Mouse (Mus musculus) cerebellum, adult 2 months (tissue): Measurements from ENCODE around the gene Irak2. TPM values are rescaled to one million over a fixed set of nuclear protein-coding genes. Genes with fewer than 3 reads are reported as not detected.

Experiments used
- DNase-seq, 2 experiments: peaks; one replicate each; pipeline ENCODE4 v3.0.0; 2021
- H3K27ac ChIP-seq: fragments of 200-500 bp; 2 replicates; pipeline ENCODE4 v1.5.1; 2012; ENCODE audit warnings: low read length, control low read depth, inconsistent platforms; ENCODE audit not compliant: insufficient read depth
- H3K27me3 ChIP-seq: fragments of 200-500 bp; 2 replicates; pipeline ENCODE4 v1.6.1; 2012; ENCODE audit warnings: inconsistent platforms, mild to moderate bottlenecking, low read length, moderate library complexity; ENCODE audit not compliant: control insufficient read depth, insufficient read depth
- H3K4me1 ChIP-seq: fragments of 200-500 bp; 2 replicates; pipeline ENCODE4 v1.6.1; 2011; ENCODE audit warnings: low read length; ENCODE audit not compliant: control insufficient read depth, insufficient read depth
- H3K4me3 ChIP-seq: fragments of 200-500 bp; replicated peaks from 2 replicates; pipeline ENCODE3; 2011; ENCODE audit warnings: mild to moderate bottlenecking, low read depth, low read length, control low read depth; ENCODE audit not compliant: insufficient read depth
- CTCF ChIP-seq: fragments of 200-500 bp; IDR thresholded peaks from 2 replicates; pipeline ENCODE4 v1.5.1; 2011; ENCODE audit warnings: low read depth, mild to moderate bottlenecking, control low read depth, low read length, moderate library complexity, borderline replicate concordance; ENCODE audit not compliant: insufficient read depth
- POLR2A ChIP-seq: fragments of 200-500 bp; IDR thresholded peaks from 2 replicates; pipeline ENCODE4 v1.6.1; 2011; ENCODE audit warnings: low read length, control low read depth, borderline replicate concordance; ENCODE audit not compliant: insufficient read depth
- WGBS: fragments of 180-500 bp; shearing (Covaris S2); methylation state at CpG from one replicate; pipeline ENCODE4 v1.1.7; 2018; 5-methylcytosine and 5-hydroxymethylcytosine counted together
- polyA plus RNA-seq: library from polyadenylated mRNA; depleted of rRNA; stranded (reverse); fragments of >200 nt; gene quantifications from 2 replicates; pipeline ENCODE4 v1.2.3, GENCODE M21; 2012

The Irak2 gene
- polyA plus RNA-seq, 1 experiment: 19.5 TPM

GRCm38 (mm10) chr6:113654102-113654501 is 15.8 kb downstream of the Irak2 start:
- Histone ChIP-seq H3K4me3 (no peak overlapping the region), H3K4me1 (no peaks in the 10 kb centered on the region), H3K27me3 (no peaks in the 10 kb centered on the region), H3K27ac (no peak overlapping the region)
- TF ChIP-seq POLR2A: no peak
- no peak for TF ChIP-seq CTCF
- 83% methylated on average over 8 of the region's 8 CpGs for WGBS
- no peak for DNase-seq

- Histone ChIP-seq H3K27ac (no peak overlapping the region), H3K4me1 (no peaks in the 10 kb centered on the region), H3K4me3 (no peak overlapping the region), H3K27me3 (no peaks in the 10 kb centered on the region)
- 80% methylated on average over 16 of the region's 16 CpGs for WGBS
- TF ChIP-seq CTCF (no peak), POLR2A (no peak)
- DNase-seq: no peak
Observed at GRCm38 (mm10) chr6:113654753-113655397, 16.6 kb downstream of the Irak2 start.

GRCm38 (mm10) chr6:113655475-113655874 is 17.2 kb downstream of the Irak2 start:
- WGBS: 88% methylated on average over 3 of the region's 3 CpGs
- Histone ChIP-seq H3K4me3 (no peak overlapping the region), H3K4me1 (no peaks in the 10 kb centered on the region), H3K27me3 (no peaks in the 10 kb centered on the region), H3K27ac (no peak overlapping the region)
- DNase-seq: no peak
- TF ChIP-seq CTCF: no peak
- no peak for TF ChIP-seq POLR2A

- H3K27ac ChIP-seq: no peak overlapping the region
Observed at GRCm38 (mm10) chr6:113656847-113657246, 18.6 kb downstream of the Irak2 start.

GRCm38 (mm10) chr6:113658226-113658625 is 20.0 kb downstream of the Irak2 start:
- 30% methylated on average over 3 of the region's 3 CpGs for whole genome bisulfite sequencing
- no peak overlapping the region for H3K27ac ChIP-seq
- no peak for DNase-seq
- no peak overlapping the region for H3K4me3 ChIP-seq
- no peaks in the 10 kb centered on the region for H3K27me3 ChIP-seq
- no peak for TF ChIP-seq POLR2A
- no peak for TF ChIP-seq CTCF
- H3K4me1 ChIP-seq: no peaks in the 10 kb centered on the region

More at GRCm38 (mm10) chr6:113656847-113657246, 18.6 kb downstream of the Irak2 start:
- WGBS: 85% methylated on average over 6 of the region's 6 CpGs
- DNase-seq: no peak
- H3K4me1 ChIP-seq: no peaks in the 10 kb centered on the region
- H3K27me3 ChIP-seq: no peaks in the 10 kb centered on the region
- no peak for TF ChIP-seq CTCF
- no peak for TF ChIP-seq POLR2A
- H3K4me3 ChIP-seq: no peak overlapping the region

- no peak for DNase-seq
- Histone ChIP-seq H3K27me3 (no peaks in the 10 kb centered on the region), H3K4me1 (no peaks in the 10 kb centered on the region), H3K4me3 (no peak overlapping the region), H3K27ac (no peak overlapping the region)
- TF ChIP-seq CTCF: no peak
- no peak for TF ChIP-seq POLR2A
- 66% methylated on average over 8 of the region's 8 CpGs for WGBS
Observed at GRCm38 (mm10) chr6:113659648-113660491, 21.6 kb downstream of the Irak2 start.

GRCm38 (mm10) chr6:113660492-113661352 is 22.5 kb downstream of the Irak2 start:
- no peaks in the 10 kb centered on the region for H3K27me3 ChIP-seq
- DNase-seq: no peak
- TF ChIP-seq CTCF (no peak), POLR2A (no peak)
- no peak overlapping the region for H3K4me3 ChIP-seq
- no peak overlapping the region for H3K27ac ChIP-seq
- WGBS: 65% methylated on average over 14 of the region's 14 CpGs
- no peaks in the 10 kb centered on the region for H3K4me1 ChIP-seq
